Mouse (Mus musculus) kidney, adult 2 months (tissue): ENCODE results near the gene Atf5. TPM values are rescaled to one million over a fixed set of nuclear protein-coding genes. Genes with fewer than 3 reads are reported as not detected.

Experiments used
- DNase-seq: peaks from one replicate; pipeline ENCODE4 v3.0.0; 2021
- H3K27ac ChIP-seq: fragments of 200-500 bp; 2 replicates; pipeline ENCODE4 v1.5.1; 2012; ENCODE audit warnings: low read depth, low read length, control low read depth, inconsistent platforms; ENCODE audit not compliant: insufficient read depth
- H3K27me3 ChIP-seq: fragments of 200-500 bp; replicated peaks from 2 replicates; pipeline ENCODE4 v1.6.1; 2012; ENCODE audit warnings: mild to moderate bottlenecking, moderate library complexity, low read length, inconsistent platforms; ENCODE audit not compliant: control insufficient read depth, insufficient read depth
- H3K36me3 ChIP-seq: fragments of 200-500 bp; 2 replicates; pipeline ENCODE4 v1.6.1; 2012; ENCODE audit warnings: mild to moderate bottlenecking, moderate library complexity, low read length, inconsistent platforms; ENCODE audit not compliant: control insufficient read depth, insufficient read depth
- H3K4me1 ChIP-seq: fragments of 200-500 bp; 2 replicates; pipeline ENCODE4 v1.6.1; 2011; ENCODE audit warnings: low read length; ENCODE audit not compliant: control insufficient read depth, insufficient read depth
- H3K4me3 ChIP-seq: fragments of 200-500 bp; 2 replicates; pipeline ENCODE4 v1.5.1; 2011; ENCODE audit warnings: mild to moderate bottlenecking, low read depth, low read length, control low read depth; ENCODE audit not compliant: insufficient read depth
- CTCF ChIP-seq: fragments of 200-500 bp; conservative IDR thresholded peaks from 2 replicates; pipeline ENCODE4 v1.5.1; 2011; ENCODE audit warnings: low read depth, mild to moderate bottlenecking, control low read depth, low read length, moderate library complexity, mixed read lengths; ENCODE audit not compliant: insufficient read depth, insufficient read length
- POLR2A ChIP-seq: fragments of 200-500 bp; IDR thresholded peaks from one replicate; pipeline ENCODE4 v1.6.1; 2011; ENCODE audit warnings: low read depth, low read length, control low read depth
- WGBS: fragments of 180-500 bp; shearing (Covaris S2); methylation state at CpG from one replicate; pipeline ENCODE4 v1.1.7; 2018; 5-methylcytosine and 5-hydroxymethylcytosine counted together
- polyA plus RNA-seq: library from polyadenylated mRNA; depleted of rRNA; stranded (reverse); fragments of >200 nt; gene quantifications from 2 replicates; pipeline ENCODE4 v1.2.3, GENCODE M21; 2012

Atf5 gene
- polyA plus RNA-seq, 1 experiment: 42.1 TPM

GRCm38 (mm10) chr7:44814952-44815553, 1.4 kb downstream of the Atf5 start:
- WGBS: 36% methylated on average over 14 of the region's 14 CpGs

GRCm38 (mm10) chr7:44814423-44814822, 2.0 kb downstream of the Atf5 start:
- TF ChIP-seq POLR2A (no peak), CTCF (no peak)
- Histone ChIP-seq H3K27ac (no peak overlapping the region), H3K36me3 (no peaks in the 10 kb centered on the region), H3K27me3 (no peaks in the 10 kb centered on the region), H3K4me1 (peaks cover 13% of the 10 kb centered on the region; the same call in 1 of the 2 replicates), H3K4me3 (no peak overlapping the region)
- DNase-seq: no peak
- WGBS: 88% methylated on average over 4 of the region's 4 CpGs

More at GRCm38 (mm10) chr7:44814952-44815553, 1.4 kb downstream of the Atf5 start:
- Histone ChIP-seq H3K27ac (peak overlapping the region; percentile 24; the same call in 1 of the 2 replicates), H3K27me3 (no peaks in the 10 kb centered on the region), H3K4me1 (peaks cover 18% of the 10 kb centered on the region), H3K36me3 (no peaks in the 10 kb centered on the region), H3K4me3 (peak overlapping the region; percentile 82)
- no peak for DNase-seq
- TF ChIP-seq CTCF (no peak), POLR2A (no peak)

- no peak for DNase-seq
- WGBS: 90% methylated on average over 3 of the region's 3 CpGs
- no peak overlapping the region for H3K27ac ChIP-seq
These were observed 2.5 kb downstream of the Atf5 start for GRCm38 (mm10) chr7:44813985-44814384.

GRCm38 (mm10) chr7:44812651-44813325, 3.7 kb downstream of the Atf5 start:
- 88% methylated on average over 20 of the region's 20 CpGs for WGBS
- no peak for TF ChIP-seq CTCF
- no peak for TF ChIP-seq POLR2A
- H3K36me3 ChIP-seq: no peaks in the 10 kb centered on the region
- no peaks in the 10 kb centered on the region for H3K27me3 ChIP-seq
- H3K4me3 ChIP-seq: no peak overlapping the region
- peaks cover 10% of the 10 kb centered on the region; the same call in 1 of the 2 replicates for H3K4me1 ChIP-seq
- no peak for DNase-seq
- no peak overlapping the region for H3K27ac ChIP-seq

More at GRCm38 (mm10) chr7:44813985-44814384, 2.5 kb downstream of the Atf5 start:
- Histone ChIP-seq H3K27me3 (no peaks in the 10 kb centered on the region), H3K36me3 (no peaks in the 10 kb centered on the region), H3K4me1 (peaks cover 11% of the 10 kb centered on the region; the same call in 1 of the 2 replicates), H3K4me3 (no peak overlapping the region)
- TF ChIP-seq POLR2A (no peak), CTCF (no peak)

GRCm38 (mm10) chr7:44810819-44811557, 5.5 kb downstream of the Atf5 start:
- DNase-seq: no peak
- H3K4me3 ChIP-seq: no peak overlapping the region
- 0 out of 2 replicates have a peak, but pooled peaks cover 2% of the 10 kb centered on the region for H3K4me1 ChIP-seq
- TF ChIP-seq POLR2A (no peak), CTCF (no peak)
- no peaks in the 10 kb centered on the region for H3K36me3 ChIP-seq
- H3K27me3 ChIP-seq: no peaks in the 10 kb centered on the region
- 93% methylated on average over 7 of the region's 7 CpGs for WGBS
- H3K27ac ChIP-seq: no peak overlapping the region

GRCm38 (mm10) chr7:44810365-44810764, 6.1 kb downstream of the Atf5 start:
- TF ChIP-seq CTCF (no peak), POLR2A (no peak)
- Histone ChIP-seq H3K27ac (no peak overlapping the region), H3K4me1 (0 out of 2 replicates have a peak, but pooled peaks cover 2% of the 10 kb centered on the region), H3K27me3 (no peaks in the 10 kb centered on the region), H3K36me3 (no peaks in the 10 kb centered on the region), H3K4me3 (no peak overlapping the region)
- DNase-seq: no peak
- 74% methylated on average over 4 of the region's 4 CpGs for WGBS

GRCm38 (mm10) chr7:44809466-44809865, 7.0 kb downstream of the Atf5 start:
- 92% methylated on average over 3 of the region's 3 CpGs for WGBS
- Histone ChIP-seq H3K4me3 (no peak overlapping the region), H3K27ac (no peak overlapping the region), H3K4me1 (no peaks in the 10 kb centered on the region), H3K27me3 (no peaks in the 10 kb centered on the region), H3K36me3 (no peaks in the 10 kb centered on the region)
- DNase-seq: no peak
- TF ChIP-seq POLR2A: no peak
- TF ChIP-seq CTCF: no peak
